Mouse (Mus musculus) G1E (cell line): ENCODE data around the gene Snx25. TPM values are rescaled to one million over a fixed set of nuclear protein-coding genes. Genes with fewer than 3 reads are reported as not detected.

Experiments
- ATAC-seq: 2 replicates; pipeline ENCODE4 v1.8.0; 2016; ENCODE audit warnings: mild to moderate bottlenecking; ENCODE audit not compliant: insufficient number of reproducible peaks, poor library complexity, low FRiP score, severe bottlenecking; ENCODE audit errors: extremely low read depth
- DNase-seq: peaks from one replicate; pipeline ENCODE4 v3.0.0; 2012; ENCODE audit warnings: low spot score
- H3K27me3 ChIP-seq: 2 replicates; pipeline ENCODE4 v1.6.1; 2012; ENCODE audit warnings: mild to moderate bottlenecking, low read length, inconsistent platforms; ENCODE audit not compliant: insufficient read depth
- H3K36me3 ChIP-seq: replicated peaks from 2 replicates; pipeline ENCODE3; 2012; ENCODE audit warnings: mild to moderate bottlenecking, inconsistent platforms
- H3K4me1 ChIP-seq: 2 replicates; pipeline ENCODE4 v1.6.1; 2012; ENCODE audit warnings: low read depth, low read length, inconsistent platforms, mixed read lengths; ENCODE audit not compliant: insufficient read depth
- H3K4me3 ChIP-seq: 2 replicates; pipeline ENCODE4 v1.5.1; 2012; ENCODE audit warnings: low read depth, mild to moderate bottlenecking, inconsistent platforms, low read length, moderate library complexity, mixed read lengths
- H3K9me3 ChIP-seq: replicated peaks from 2 replicates; pipeline ENCODE4 v1.6.1; 2012; ENCODE audit warnings: inconsistent platforms
- CTCF ChIP-seq: IDR thresholded peaks from 2 replicates; pipeline ENCODE4 v1.5.1; 2012; ENCODE audit warnings: low read depth, low read length, inconsistent platforms, mixed read lengths
- GATA1 ChIP-seq: IDR thresholded peaks from 2 replicates; pipeline ENCODE4 v1.6.1; 2012; ENCODE audit warnings: borderline replicate concordance, low read length, inconsistent platforms, mixed read lengths
- GATA2 ChIP-seq: IDR thresholded peaks from 2 replicates; pipeline ENCODE4 v1.6.1; 2012; ENCODE audit warnings: low read depth, low read length, inconsistent platforms, borderline replicate concordance
- POLR2AphosphoS5 ChIP-seq: IDR thresholded peaks from 2 replicates; pipeline ENCODE4 v1.6.1; 2012; ENCODE audit warnings: low read depth, low read length, inconsistent platforms; ENCODE audit not compliant: insufficient replicate concordance
- TAL1 ChIP-seq: conservative IDR thresholded peaks from 2 replicates; pipeline ENCODE4 v1.6.1; 2012; ENCODE audit warnings: low read depth, low read length, inconsistent platforms, mixed read lengths
- polyA plus RNA-seq: library from polyadenylated mRNA; stranded (reverse); fragments of >175 nt; gene quantifications from 2 replicates; pipeline ENCODE4 v1.2.3, GENCODE M21; 2012
- total RNA-seq, 2 experiments: library from RNA; stranded (forward) in 1 of 2; stranded (reverse) in 1 of 2; fragments of 200-1000 nt in 1 of 2; fragments of >200 nt in 1 of 2; fragmentation: Nextera tagmentation in 1 of 2; gene quantifications; 2 replicates each; pipeline ENCODE4 v1.2.3; 2014 to 2017

Snx25 gene
- total RNA-seq (2014; fragmentation: Nextera tagmentation) (16.9 and 17.4 TPM in 2 replicates), total RNA-seq (2017) (34.1 and 38.8 TPM in 2 replicates), polyA plus RNA-seq (10.5 and 13.3 TPM in 2 replicates)

DNA sequence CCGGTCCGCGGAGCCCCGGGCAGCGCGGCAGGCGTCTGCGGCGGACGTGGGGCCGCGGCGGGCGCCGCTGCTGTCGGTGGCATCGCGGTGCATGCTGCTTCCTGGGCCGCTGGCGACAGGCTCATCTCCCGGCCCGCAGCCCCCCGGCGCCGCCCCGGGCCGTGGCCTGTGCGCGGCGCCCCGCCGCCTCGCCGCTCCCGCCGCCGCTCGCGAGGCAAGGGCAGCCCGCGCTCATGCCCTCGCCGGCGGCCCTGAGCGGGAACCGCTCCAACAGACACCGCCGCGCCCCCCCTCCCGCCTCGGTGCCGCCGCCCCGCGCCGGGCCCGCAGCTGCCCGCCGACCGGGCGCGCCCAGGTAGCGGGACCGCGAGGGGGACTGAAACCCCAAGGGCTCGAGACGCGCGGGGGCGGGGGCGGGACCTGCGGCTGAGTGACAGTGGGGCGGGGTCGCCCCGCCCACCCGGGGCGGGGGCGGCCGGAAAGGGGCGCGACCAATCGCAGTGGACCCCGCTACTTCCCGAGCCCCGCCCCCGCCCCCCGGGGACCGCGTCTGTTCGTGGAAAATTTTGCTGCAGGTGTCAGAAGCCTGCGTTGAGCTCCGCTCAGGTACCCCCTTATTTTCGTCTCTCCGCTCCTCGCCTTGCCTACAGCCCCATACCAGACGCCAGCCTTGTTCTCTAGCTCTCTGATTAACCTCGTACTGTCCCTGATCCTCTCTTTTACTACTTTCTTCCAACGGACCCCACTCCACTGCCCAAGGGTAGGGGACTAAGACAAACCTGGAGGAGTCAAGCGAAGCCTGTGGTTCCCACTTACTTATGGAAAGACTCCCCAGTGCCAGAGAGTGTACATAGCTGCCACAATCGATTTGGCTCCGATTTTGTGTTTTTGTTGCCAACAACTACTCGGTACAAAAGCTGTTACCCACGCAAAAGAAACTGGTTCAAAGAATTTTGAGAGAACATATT is at the start of gene Snx25:
Snx25 (minus strand) TSS at position 96 of the 968 bp plus-strand sequence.
- TF ChIP-seq POLR2AphosphoS5, result no peak
- TF ChIP-seq CTCF, result no peak
- TF ChIP-seq GATA1, result no peak
- no peak for TF ChIP-seq GATA2
- no peak for TF ChIP-seq TAL1

DNA sequence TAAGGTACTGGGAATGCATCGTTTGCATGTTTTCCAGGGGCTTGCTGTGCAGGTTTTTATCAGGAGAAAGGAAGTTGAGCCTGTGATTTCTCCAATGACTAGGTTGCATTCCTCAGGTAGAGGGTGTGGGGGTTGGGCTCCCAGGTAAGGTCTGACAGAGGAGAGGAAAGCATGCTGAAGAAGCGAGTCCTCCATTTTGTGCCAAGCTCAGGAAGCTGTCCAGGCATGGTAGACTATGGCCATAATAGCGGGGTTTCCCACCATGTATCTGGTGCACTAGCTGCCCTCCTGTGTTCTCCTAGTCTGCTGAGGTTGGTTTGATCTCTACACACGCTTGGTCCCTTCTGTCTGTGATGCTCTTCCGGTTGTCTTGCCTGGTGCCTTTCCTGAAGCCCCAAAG is 45.7 kb upstream of the Snx25 start:
- Histone ChIP-seq H3K4me1 (no peaks in the 10 kb centered on the region; the same call in 1 of the 2 replicates), H3K4me3 (no peak overlapping the region), H3K36me3 (peaks cover 73% of the 10 kb centered on the region), H3K9me3 (no peaks in the 10 kb centered on the region), H3K27me3 (no peaks in the 10 kb centered on the region)
- ATAC-seq, result no peak
- no peak for DNase-seq
- TF ChIP-seq CTCF (no peak), TAL1 (no peak), GATA2 (no peak), POLR2AphosphoS5 (no peak)

More for the DNA sequence above, at the start of gene Snx25:
- Histone ChIP-seq H3K9me3 (no peaks in the 10 kb centered on the region), H3K36me3 (peaks cover 9% of the 10 kb centered on the region), H3K27me3 (peaks cover 5% of the 10 kb centered on the region; the same call in 1 of the 2 replicates), H3K4me3 (peak within 1 kb of the TSS; percentile 92), H3K4me1 (peaks cover 38% of the 10 kb centered on the region)
- peak; percentile 57 for ATAC-seq
- peak; percentile 86 for DNase-seq

DNA sequence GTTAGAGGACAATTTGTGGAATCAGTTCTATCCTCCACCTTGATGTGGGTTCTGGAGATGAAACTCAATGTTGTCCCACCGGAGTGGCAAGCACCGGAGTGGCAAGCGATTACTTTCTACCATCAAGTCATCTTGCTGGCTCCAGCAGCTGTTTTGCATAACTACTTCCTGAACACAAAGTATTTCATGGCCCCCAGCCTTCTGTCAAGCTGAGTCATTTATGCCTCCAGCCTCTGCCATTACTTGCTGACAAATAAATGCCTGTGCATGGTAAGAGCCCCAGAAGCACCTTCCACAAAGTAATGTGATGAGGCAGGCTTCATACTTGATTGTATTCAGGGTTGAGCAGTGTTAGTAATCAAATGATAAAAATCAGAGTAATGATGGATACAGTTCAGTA is 44.9 kb upstream of the Snx25 start:
- ATAC-seq (no peak), DNase-seq (no peak)
- Histone ChIP-seq H3K9me3 (no peaks in the 10 kb centered on the region), H3K4me3 (no peak overlapping the region), H3K27me3 (no peaks in the 10 kb centered on the region), H3K36me3 (peaks cover 74% of the 10 kb centered on the region), H3K4me1 (no peaks in the 10 kb centered on the region; the same call in 1 of the 2 replicates)
- TF ChIP-seq CTCF, result no peak
- no peak for TF ChIP-seq POLR2AphosphoS5
- no peak for TF ChIP-seq TAL1
- TF ChIP-seq GATA1, result no peak
- no peak for TF ChIP-seq GATA2

DNA sequence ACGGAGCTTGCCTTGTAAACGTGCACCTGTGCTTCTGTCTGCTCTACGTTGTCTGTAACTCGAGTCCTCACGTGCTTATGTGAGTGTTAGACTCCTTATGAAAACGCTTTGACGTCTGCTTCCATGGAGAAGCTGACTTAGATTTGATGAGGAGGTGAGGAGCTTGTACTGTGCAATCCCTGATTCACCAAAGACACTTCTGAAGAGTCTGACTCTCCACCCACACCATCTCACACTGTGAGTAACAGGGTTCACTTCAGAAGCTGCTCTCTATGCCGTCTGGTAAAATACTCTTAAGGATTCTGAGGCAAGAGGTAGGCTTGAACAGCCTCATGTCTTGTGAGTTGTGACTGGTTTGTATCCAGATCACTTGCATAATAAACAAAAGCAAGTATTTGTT is 41.1 kb upstream of the Snx25 start:
- Histone ChIP-seq H3K4me1 (no peaks in the 10 kb centered on the region; the same call in 1 of the 2 replicates), H3K36me3 (peaks cover 82% of the 10 kb centered on the region), H3K4me3 (no peak overlapping the region), H3K9me3 (no peaks in the 10 kb centered on the region), H3K27me3 (no peaks in the 10 kb centered on the region)
- no peak for ATAC-seq
- TF ChIP-seq GATA1, result no peak
- no peak for TF ChIP-seq CTCF
- TF ChIP-seq POLR2AphosphoS5, result no peak
- TF ChIP-seq TAL1, result no peak
- DNase-seq, result no peak

DNA sequence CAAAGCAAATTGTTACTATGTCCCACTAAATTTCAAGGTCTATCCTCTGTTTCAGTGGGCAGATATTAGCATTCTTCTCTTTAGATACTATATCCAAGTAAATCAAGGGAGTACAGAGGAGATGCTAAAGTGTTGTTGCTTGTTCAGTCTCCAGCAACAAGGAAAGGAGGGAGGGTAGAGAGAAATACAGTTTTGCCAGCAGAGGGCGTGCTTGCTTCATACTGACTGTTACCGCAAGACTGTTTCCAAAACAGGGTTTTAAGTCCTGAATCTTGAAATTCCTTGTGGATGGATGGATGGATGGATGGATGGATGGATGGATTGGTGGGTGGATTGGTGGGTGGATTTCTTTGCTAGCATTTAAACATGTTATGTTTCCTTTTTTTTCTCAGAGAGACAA is 33.4 kb upstream of the Snx25 start:
- H3K9me3 ChIP-seq, result no peaks in the 10 kb centered on the region
- H3K36me3 ChIP-seq, result peaks cover 65% of the 10 kb centered on the region
- no peaks in the 10 kb centered on the region for H3K4me1 ChIP-seq
- no peak overlapping the region for H3K4me3 ChIP-seq
- TF ChIP-seq CTCF (peak; percentile 56), TAL1 (no peak)
- DNase-seq (no peak), ATAC-seq (no peak)
- no peaks in the 10 kb centered on the region for H3K27me3 ChIP-seq

DNA sequence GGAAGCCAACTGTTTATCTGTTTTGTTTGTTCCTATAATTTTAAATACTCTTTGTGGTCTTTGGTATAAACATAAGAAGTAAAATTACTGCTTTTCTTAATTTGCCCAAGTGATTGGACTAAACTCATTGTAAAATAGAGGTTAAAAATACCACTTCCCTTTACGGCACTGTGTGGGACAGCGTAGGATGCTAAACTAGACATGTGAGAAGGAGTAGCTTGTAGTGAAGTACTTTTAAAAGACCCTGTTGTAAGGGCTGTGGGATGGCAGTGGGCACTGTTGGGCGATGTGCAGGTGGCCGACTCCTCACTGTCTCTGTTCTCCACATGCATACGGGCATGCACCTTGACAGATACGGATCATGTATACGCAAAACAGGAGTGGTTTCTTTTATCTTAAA is 28.2 kb upstream of the Snx25 start:
- Histone ChIP-seq H3K4me3 (no peak overlapping the region), H3K27me3 (no peaks in the 10 kb centered on the region), H3K9me3 (no peaks in the 10 kb centered on the region), H3K36me3 (peaks cover 59% of the 10 kb centered on the region), H3K4me1 (no peaks in the 10 kb centered on the region; the same call in 1 of the 2 replicates)
- ATAC-seq (no peak), DNase-seq (no peak)
- no peak for TF ChIP-seq POLR2AphosphoS5
- no peak for TF ChIP-seq GATA1
- TF ChIP-seq GATA2, result no peak
- no peak for TF ChIP-seq CTCF
- TF ChIP-seq TAL1, result no peak
